Comparison of ENCODE assay signal across 11 mouse cellular contexts in genomic region chr12:90903991-90904390, GRCm38 (mm10).
DNase-seq lines count a peak whose midpoint lies in the region; ATAC-seq and TF ChIP-seq lines count a peak whose summit lies in the region.
"Had no signal": no experiment of that assay in that cellular context is flagged by ENCODE, and none has a peak within 500 bp of the region (broad histone marks: within the 10 kb centered on the region; RNA-seq: fewer than 3 reads in every experiment).

No protein-coding gene starts in this region.

- no peaks in the 10 kb centered on the region for H3K79me2 ChIP-seq in heart, adult 2 months (replicated peaks; ENCODE audit: control insufficient read depth, insufficient read depth, low read length)

- intact Hi-C loops in heart, adult 2 months (cut with DNase I) = loop anchor here (10.0 kb wide), 1 partner anchor 169 kb away; the partner anchor contains the start of gene Dio2

- no peak overlapping the region for H3K4me3 ChIP-seq in heart, adult 2 months
- no peak overlapping the region for H3K4me3 ChIP-seq in midbrain, postnatal 0 days (ENCODE audit: low read depth, low read length)
- H3K4me3 ChIP-seq in midbrain, embryonic 10.5 days = no peak overlapping the region
- no peak overlapping the region for H3K4me3 ChIP-seq in embryonic facial prominence, embryonic 11.5 days (ENCODE audit: low read depth, low read length)
- H3K4me3 ChIP-seq: heart, embryonic 13.5 days; midbrain, embryonic 12.5 days had no signal

- no peak for TF ChIP-seq POLR2A in heart, adult 2 months (IDR thresholded peaks at IDR 0.05; ENCODE audit: insufficient read depth, low read depth, low read length)

- no peak for TF ChIP-seq EP300 in heart, adult 2 months (IDR thresholded peaks at IDR 0.05; ENCODE audit: insufficient read depth, low read depth, low read length)

- ATAC-seq in midbrain, postnatal 0 days (ENCODE audit: low FRiP score) = no peak
- no peak for ATAC-seq in embryonic facial prominence, embryonic 11.5 days (replicated peaks; ENCODE audit: insufficient number of reproducible peaks, low FRiP score, low TSS enrichment, low read depth)

- 72% methylated on average over 6 of the region's 6 CpGs for WGBS in heart, adult 2 months
- WGBS in midbrain, postnatal 0 days = 72% methylated on average over 6 of the region's 6 CpGs
- WGBS in midbrain, embryonic 10.5 days = 81% methylated on average over 6 of the region's 6 CpGs
- WGBS in embryonic facial prominence, embryonic 11.5 days = 79% methylated on average over 6 of the region's 6 CpGs

- peak in 1 of 2 experiments; percentile 22 for DNase-seq in heart, adult 2 months
- DNase-seq in heart, adult 8-10 months (ENCODE audit: low spot score) = no peak
- no peak for DNase-seq in midbrain, postnatal 0 days (ENCODE audit: low spot score)
- no peak for DNase-seq in midbrain, embryonic 10.5 days (ENCODE audit: low spot score)
- DNase-seq in embryonic facial prominence, embryonic 11.5 days (ENCODE audit: low spot score) = peak; percentile 14
- DNase-seq in retina, postnatal 1 day = peak; percentile 32
- DNase-seq in gastrocnemius, postnatal 25 days = no peak
- DNase-seq in cerebellum, postnatal 4 days (ENCODE audit: low spot score in 2 of 2) = no peak
- DNase-seq: right cerebral cortex, postnatal 4 days had no signal

- H3K9me3 ChIP-seq in midbrain, postnatal 0 days (ENCODE audit: low read length) = no peaks in the 10 kb centered on the region
- no peaks in the 10 kb centered on the region for H3K9me3 ChIP-seq in midbrain, embryonic 10.5 days (replicated peaks)
- H3K9me3 ChIP-seq in embryonic facial prominence, embryonic 11.5 days (replicated peaks; ENCODE audit: control insufficient read depth, low read length) = no peaks in the 10 kb centered on the region
- H3K9me3 ChIP-seq: heart, embryonic 13.5 days; midbrain, embryonic 12.5 days had no signal

- no peaks in the 10 kb centered on the region for H3K4me1 ChIP-seq in heart, adult 2 months (ENCODE audit: control insufficient read depth, insufficient read depth, low read length)
- H3K4me1 ChIP-seq in midbrain, postnatal 0 days (ENCODE audit: insufficient read depth, low read length) = no peaks in the 10 kb centered on the region
- no peaks in the 10 kb centered on the region for H3K4me1 ChIP-seq in midbrain, embryonic 10.5 days
- H3K4me1 ChIP-seq in embryonic facial prominence, embryonic 11.5 days (ENCODE audit: control insufficient read depth, insufficient read depth, low read length) = no peaks in the 10 kb centered on the region
- H3K4me1 ChIP-seq: midbrain, embryonic 12.5 days had no signal

- no peak overlapping the region for H3K27ac ChIP-seq in heart, adult 2 months
- H3K27ac ChIP-seq in midbrain, postnatal 0 days (ENCODE audit: low read depth, low read length) = no peak overlapping the region
- H3K27ac ChIP-seq in midbrain, embryonic 10.5 days (replicated peaks) = no peak overlapping the region
- no peak overlapping the region for H3K27ac ChIP-seq in embryonic facial prominence, embryonic 11.5 days (replicated peaks; ENCODE audit: low read depth, low read length)
- H3K27ac ChIP-seq: heart, embryonic 13.5 days; midbrain, embryonic 12.5 days had no signal

- no peak overlapping the region for H3K9ac ChIP-seq in heart, adult 2 months (ENCODE audit: low read depth, low read length)
- no peak overlapping the region for H3K9ac ChIP-seq in midbrain, postnatal 0 days (replicated peaks; ENCODE audit: low read length, poor library complexity, severe bottlenecking)
- H3K9ac ChIP-seq in embryonic facial prominence, embryonic 11.5 days (replicated peaks; ENCODE audit: low read length) = no peak overlapping the region
- H3K9ac ChIP-seq: heart, embryonic 13.5 days; midbrain, embryonic 12.5 days had no signal

- no peak overlapping the region for H3K4me2 ChIP-seq in midbrain, postnatal 0 days (ENCODE audit: low read depth, low read length, poor library complexity, severe bottlenecking)
- no peak overlapping the region for H3K4me2 ChIP-seq in embryonic facial prominence, embryonic 11.5 days (ENCODE audit: low read depth, low read length)
- H3K4me2 ChIP-seq: heart, embryonic 13.5 days; midbrain, embryonic 12.5 days had no signal

- H3K27me3 ChIP-seq in heart, adult 2 months (ENCODE audit: control insufficient read depth, insufficient read depth, low read length) = no peaks in the 10 kb centered on the region
- H3K27me3 ChIP-seq in midbrain, postnatal 0 days (ENCODE audit: insufficient read depth, low read length) = no peaks in the 10 kb centered on the region
- no peaks in the 10 kb centered on the region for H3K27me3 ChIP-seq in midbrain, embryonic 10.5 days (ENCODE audit: low read depth, poor library complexity, severe bottlenecking)
- no peaks in the 10 kb centered on the region for H3K27me3 ChIP-seq in embryonic facial prominence, embryonic 11.5 days (ENCODE audit: control insufficient read depth, insufficient read depth, low read length)
- H3K27me3 ChIP-seq: heart, embryonic 13.5 days; midbrain, embryonic 12.5 days had no signal

- no peaks in the 10 kb centered on the region for H3K36me3 ChIP-seq in heart, adult 2 months (ENCODE audit: control insufficient read depth, insufficient read depth, low read length)
- no peaks in the 10 kb centered on the region for H3K36me3 ChIP-seq in midbrain, postnatal 0 days (ENCODE audit: insufficient read depth, low read length)
- H3K36me3 ChIP-seq in midbrain, embryonic 10.5 days = no peaks in the 10 kb centered on the region
- H3K36me3 ChIP-seq in embryonic facial prominence, embryonic 11.5 days (replicated peaks; ENCODE audit: control insufficient read depth, insufficient read depth, low read depth, low read length) = no peaks in the 10 kb centered on the region
- H3K36me3 ChIP-seq: heart, embryonic 13.5 days; midbrain, embryonic 12.5 days had no signal

- peak; percentile 58 for TF ChIP-seq CTCF in heart, adult 2 months (IDR thresholded peaks at IDR 0.05)
- peak; percentile 54 for TF ChIP-seq CTCF in midbrain, postnatal 0 days (IDR thresholded peaks at IDR 0.05)

Comparison
In these comparisons a context has a peak if more than half of its experiments do, and no peak if none do; other contexts are left out.
1. DNase-seq: peak in embryonic facial prominence, embryonic 11.5 days (single experiment) and retina, postnatal 1 day (single experiment); none in heart, adult 8-10 months (single experiment), midbrain, postnatal 0 days (single experiment), midbrain, embryonic 10.5 days (single experiment), gastrocnemius, postnatal 25 days (single experiment) and cerebellum, postnatal 4 days (0 of 2).